Mouse (Mus musculus): ENCODE results near the gene Arhgef25. TPM values are rescaled to one million over a fixed set of nuclear protein-coding genes. Genes with fewer than 3 reads are reported as not detected.
"Not testable (repeated sequence)": the region's sequence is repeated elsewhere in the genome, so short reads cannot be mapped to it uniquely, and the experiment has no call there.

The Arhgef25 gene
- polyA plus RNA-seq, 1 experiment from 2014 or later, result 77.0 TPM

DNA sequence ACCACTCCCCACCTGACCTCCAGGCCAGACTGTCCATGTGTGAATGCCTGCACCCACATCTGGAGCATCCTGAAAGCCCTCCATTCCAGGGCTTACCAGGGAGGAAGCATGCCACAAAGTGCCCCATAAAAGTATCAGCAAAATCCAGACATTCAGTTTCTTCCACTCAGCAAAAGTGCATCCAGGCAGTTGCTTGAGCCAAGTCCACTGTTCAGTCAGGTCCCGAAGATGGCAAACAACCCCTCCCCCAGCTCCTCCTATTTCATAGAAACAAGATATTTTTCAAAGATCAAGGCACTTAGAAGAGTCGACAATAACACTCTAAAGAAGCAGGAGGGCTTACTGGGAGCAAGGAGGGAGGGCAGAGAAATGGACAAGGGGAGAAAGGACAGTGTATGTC is 8.6 kb upstream of the Arhgef25 start:
- H3K36me3 ChIP-seq (ENCODE audit: control insufficient read depth, insufficient read depth, low read length), result peaks cover 10% of the 10 kb centered on the region
- no peak overlapping the region for H3K9ac ChIP-seq (ENCODE audit: low read length)
- H3K9me3 ChIP-seq (replicated peaks; ENCODE audit: control insufficient read depth, low read length), result no peaks in the 10 kb centered on the region
- H3K27ac ChIP-seq (ENCODE audit: low read length), result no peak overlapping the region
- 49% methylated on average over 2 of the region's 2 CpGs for WGBS
- no peak overlapping the region for H3K4me3 ChIP-seq (replicated peaks; ENCODE audit: low read length)
- H3K27me3 ChIP-seq (ENCODE audit: control insufficient read depth, insufficient read depth, low read length), result no peaks in the 10 kb centered on the region
- no peak for ATAC-seq (ENCODE audit: insufficient read depth, low FRiP score)
- peaks cover 15% of the 10 kb centered on the region; the same call in 1 of the 2 replicates for H3K4me1 ChIP-seq (ENCODE audit: control insufficient read depth, insufficient read depth, low read length)
- H3K4me2 ChIP-seq (ENCODE audit: low read depth, low read length), result no peak overlapping the region

DNA sequence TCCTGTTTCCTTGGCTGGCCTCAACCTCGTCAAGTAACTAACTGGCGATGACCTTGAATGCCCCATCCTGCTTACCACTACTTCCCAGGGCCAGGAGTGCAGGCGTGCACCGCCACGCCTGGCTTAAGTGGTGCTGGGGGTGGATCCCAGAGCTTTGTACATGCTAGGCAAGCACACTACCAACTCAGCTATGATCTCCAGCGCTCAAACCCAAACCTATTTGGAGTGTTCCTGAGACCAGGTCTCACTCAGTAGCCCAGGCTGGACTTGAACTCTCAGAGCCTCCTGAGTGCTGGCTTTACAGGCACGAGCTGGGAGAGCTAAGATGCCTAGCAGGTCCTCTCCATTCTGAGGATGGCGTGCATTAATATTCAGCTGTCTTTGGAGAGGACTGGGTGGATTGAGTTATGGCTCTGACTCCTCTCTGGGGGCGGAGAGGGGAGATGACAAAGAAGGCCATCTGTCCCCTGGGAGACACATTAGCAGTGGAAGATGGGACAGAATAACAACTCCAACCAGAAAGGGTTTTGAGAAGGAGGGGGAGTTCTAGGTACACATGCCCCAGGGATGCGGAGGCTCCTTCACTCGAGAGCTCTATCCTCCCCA is 7.7 kb upstream of the Arhgef25 start:
- ATAC-seq (ENCODE audit: insufficient read depth, low FRiP score), result no peak
- Histone ChIP-seq H3K27me3 (ENCODE audit: control insufficient read depth, insufficient read depth, low read length) (no peaks in the 10 kb centered on the region), H3K4me2 (ENCODE audit: low read depth, low read length) (no peak overlapping the region), H3K36me3 (ENCODE audit: control insufficient read depth, insufficient read depth, low read length) (peaks cover 10% of the 10 kb centered on the region), H3K9ac (ENCODE audit: low read length) (no peak overlapping the region), H3K9me3 (replicated peaks; ENCODE audit: control insufficient read depth, low read length) (no peaks in the 10 kb centered on the region), H3K27ac (ENCODE audit: low read length) (peak overlapping the region; percentile 96), H3K4me1 (ENCODE audit: control insufficient read depth, insufficient read depth, low read length) (peaks cover 15% of the 10 kb centered on the region; the same call in 1 of the 2 replicates), H3K4me3 (replicated peaks; ENCODE audit: low read length) (no peak overlapping the region)
- WGBS, result 78% methylated on average over 11 of the region's 11 CpGs

DNA sequence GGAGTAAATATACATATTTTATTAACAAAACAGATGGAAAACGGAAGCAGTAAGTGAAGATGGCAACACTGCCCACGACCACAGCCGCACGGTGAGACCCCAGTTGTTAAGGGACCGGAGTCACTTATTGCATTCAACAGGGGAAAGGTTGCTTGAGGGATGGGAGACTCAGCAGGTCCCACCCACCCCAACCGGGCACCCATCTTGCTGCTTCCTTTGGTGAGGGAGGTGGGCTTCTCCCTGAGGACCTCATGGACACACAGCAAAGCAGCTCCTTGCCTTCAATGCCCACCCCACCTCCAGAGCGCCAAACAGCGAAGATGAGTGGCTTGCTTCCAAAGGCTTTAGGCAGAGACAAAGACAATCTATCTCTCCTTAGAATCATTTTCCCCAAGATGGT is 7.2 kb upstream of the Arhgef25 start:
- Histone ChIP-seq H3K9ac (ENCODE audit: low read length) (no peak overlapping the region), H3K9me3 (replicated peaks; ENCODE audit: control insufficient read depth, low read length) (no peaks in the 10 kb centered on the region), H3K27me3 (ENCODE audit: control insufficient read depth, insufficient read depth, low read length) (no peaks in the 10 kb centered on the region), H3K4me2 (ENCODE audit: low read depth, low read length) (no peak overlapping the region), H3K27ac (ENCODE audit: low read length) (peak overlapping the region; percentile 96), H3K4me1 (ENCODE audit: control insufficient read depth, insufficient read depth, low read length) (peaks cover 15% of the 10 kb centered on the region; the same call in 1 of the 2 replicates), H3K4me3 (replicated peaks; ENCODE audit: low read length) (no peak overlapping the region), H3K36me3 (ENCODE audit: control insufficient read depth, insufficient read depth, low read length) (peaks cover 9% of the 10 kb centered on the region)
- ATAC-seq (ENCODE audit: insufficient read depth, low FRiP score), result no peak
- WGBS, result 83% methylated on average over 8 of the region's 8 CpGs

DNA sequence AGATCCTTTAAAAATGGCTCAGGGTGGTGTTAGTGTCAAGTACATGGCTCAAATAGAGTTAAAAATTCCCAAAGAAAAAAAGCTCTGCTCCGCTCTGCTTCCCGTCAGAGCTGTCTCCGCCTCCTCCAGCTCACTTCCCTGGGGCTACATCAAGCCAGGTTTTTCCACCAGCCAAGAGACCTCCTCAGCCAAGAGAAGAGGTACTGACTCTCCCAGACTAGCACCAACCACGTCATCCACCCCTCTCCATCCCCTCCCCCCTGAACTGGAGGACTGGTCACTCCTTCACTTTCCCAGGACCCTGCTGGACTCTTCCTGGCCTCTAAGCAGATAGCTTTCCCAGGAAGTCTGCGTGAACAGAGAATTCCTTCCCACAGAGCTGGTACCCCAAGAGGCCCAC is 6.5 kb upstream of the Arhgef25 start:
- H3K4me1 ChIP-seq (ENCODE audit: control insufficient read depth, insufficient read depth, low read length), result peaks cover 15% of the 10 kb centered on the region; the same call in 1 of the 2 replicates

DNA sequence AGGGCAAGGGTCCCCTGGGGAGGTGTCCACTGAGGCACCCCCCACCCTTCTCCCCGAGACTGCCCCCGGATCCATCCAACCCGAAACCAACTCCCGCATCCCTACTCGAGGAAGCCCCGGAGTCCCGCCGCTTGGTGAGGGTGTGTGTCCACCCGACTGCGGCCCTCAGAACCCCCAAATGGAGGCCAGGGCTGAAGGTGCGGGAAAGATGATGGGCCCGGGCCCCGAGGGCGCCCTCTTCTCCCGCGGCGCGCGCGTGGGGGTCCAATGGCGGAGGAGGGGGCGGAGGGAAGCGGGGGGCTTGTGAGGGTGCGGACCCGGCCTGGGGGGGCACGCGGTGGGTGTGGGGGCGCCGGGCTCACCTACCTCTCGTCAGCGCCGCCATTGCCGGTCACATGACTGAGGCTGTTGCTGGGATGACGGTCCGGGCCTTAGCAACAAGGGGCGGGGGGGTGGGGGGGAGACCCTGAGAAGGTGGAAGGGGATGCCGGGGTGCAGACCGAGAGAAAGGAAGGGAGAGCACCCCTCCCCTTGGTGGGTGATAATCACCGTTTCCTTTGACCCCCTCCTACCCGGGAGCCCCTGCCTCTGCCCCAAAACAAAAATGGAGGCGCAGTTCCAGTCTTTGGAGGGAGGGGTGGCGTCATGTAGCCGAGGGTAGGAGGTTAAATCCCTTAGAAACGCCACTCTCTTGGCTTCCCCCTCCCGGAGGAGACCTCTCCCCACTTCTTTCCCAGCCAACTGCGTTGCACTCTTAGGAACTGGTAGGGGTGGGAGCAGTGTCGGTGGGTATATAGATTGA is 5.6 kb upstream of the Arhgef25 start, which contains the start of gene Dtx3:
Dtx3 (minus strand) TSS at position 401 of the 802 bp plus-strand sequence.
- H3K4me1 ChIP-seq (ENCODE audit: control insufficient read depth, insufficient read depth, low read length), result peaks cover 23% of the 10 kb centered on the region
- ATAC-seq (ENCODE audit: insufficient read depth, low FRiP score), result peak; percentile 41; the same call in 1 of the 2 replicates
- peak within 1 kb of the TSS; percentile 94 for H3K9ac ChIP-seq (ENCODE audit: low read length)
- peak within 1 kb of the TSS; percentile 96 for H3K27ac ChIP-seq (ENCODE audit: low read length)
- H3K36me3 ChIP-seq (ENCODE audit: control insufficient read depth, insufficient read depth, low read length), result peaks cover 3% of the 10 kb centered on the region; the same call in 1 of the 2 replicates
- 2% methylated on average over 39 of the region's 47 CpGs for WGBS
- H3K4me2 ChIP-seq (ENCODE audit: low read depth, low read length), result peak within 1 kb of the TSS; percentile 89
- peak within 1 kb of the TSS; percentile 89 for H3K4me3 ChIP-seq (replicated peaks; ENCODE audit: low read length)
- no peaks in the 10 kb centered on the region for H3K27me3 ChIP-seq (ENCODE audit: control insufficient read depth, insufficient read depth, low read length)
- no peaks in the 10 kb centered on the region for H3K9me3 ChIP-seq (replicated peaks; ENCODE audit: control insufficient read depth, low read length)

More for the DNA sequence above, 6.5 kb upstream of the Arhgef25 start:
- no peaks in the 10 kb centered on the region for H3K27me3 ChIP-seq (ENCODE audit: control insufficient read depth, insufficient read depth, low read length)
- WGBS, result 10% methylated on average over 5 of the region's 5 CpGs
- H3K36me3 ChIP-seq (ENCODE audit: control insufficient read depth, insufficient read depth, low read length), result peaks cover 7% of the 10 kb centered on the region
- H3K4me2 ChIP-seq (ENCODE audit: low read depth, low read length), result peak overlapping the region; percentile 89
- peak overlapping the region; percentile 89 for H3K4me3 ChIP-seq (replicated peaks; ENCODE audit: low read length)
- no peaks in the 10 kb centered on the region for H3K9me3 ChIP-seq (replicated peaks; ENCODE audit: control insufficient read depth, low read length)
- peak overlapping the region; percentile 94 for H3K9ac ChIP-seq (ENCODE audit: low read length)
- H3K27ac ChIP-seq (ENCODE audit: low read length), result peak overlapping the region; percentile 96
- ATAC-seq (ENCODE audit: insufficient read depth, low FRiP score), result peak; percentile 85

DNA sequence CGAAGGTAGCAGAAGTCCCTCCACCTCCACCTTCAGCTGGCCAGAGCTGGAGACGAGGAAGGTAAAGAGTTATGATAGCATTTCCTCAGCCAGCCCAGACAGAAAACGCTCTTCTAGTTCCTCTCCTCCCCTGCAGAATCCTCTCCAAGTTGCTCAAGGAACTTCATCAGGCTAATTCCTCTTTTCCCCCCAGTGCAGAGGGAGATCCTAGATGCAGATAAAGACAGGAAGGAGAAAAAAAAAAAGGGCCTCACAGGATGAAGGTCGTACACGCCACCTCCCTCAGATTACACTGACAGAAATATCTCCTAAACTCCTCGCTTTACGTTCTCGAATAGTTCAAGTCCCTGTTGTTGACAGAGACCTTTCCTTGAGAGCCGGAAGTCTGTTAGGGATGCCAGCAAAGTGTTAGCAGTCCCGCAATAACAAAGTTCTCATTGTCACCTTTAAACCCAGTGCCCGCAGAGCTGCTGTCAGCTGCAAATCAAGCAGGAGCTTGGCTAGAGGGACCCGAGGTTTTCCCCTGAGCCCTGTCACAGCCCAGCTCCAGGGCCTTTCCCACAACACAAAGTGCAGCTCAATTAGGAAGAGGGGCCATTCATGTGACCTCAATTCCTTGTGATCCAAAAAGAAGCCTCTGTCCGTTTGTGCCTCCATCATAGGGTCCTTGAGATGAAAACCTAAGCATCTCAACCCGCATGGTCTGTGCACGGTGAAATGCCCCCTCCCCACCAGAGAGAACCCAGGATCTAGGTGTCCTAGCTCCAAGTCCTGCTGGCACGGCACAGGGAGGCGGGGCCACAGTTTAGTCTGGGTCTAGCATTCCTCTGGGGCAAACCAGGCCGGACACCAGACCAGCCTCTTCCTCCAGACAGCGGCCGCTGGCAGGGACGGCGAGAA is 4.8 kb upstream of the Arhgef25 start:
- no peak for ATAC-seq (ENCODE audit: insufficient read depth, low FRiP score)
- peak overlapping the region; percentile 96 for H3K27ac ChIP-seq (ENCODE audit: low read length)
- no peaks in the 10 kb centered on the region for H3K27me3 ChIP-seq (ENCODE audit: control insufficient read depth, insufficient read depth, low read length)
- peak overlapping the region; percentile 89 for H3K4me2 ChIP-seq (ENCODE audit: low read depth, low read length)
- peaks cover 3% of the 10 kb centered on the region; the same call in 1 of the 2 replicates for H3K36me3 ChIP-seq (ENCODE audit: control insufficient read depth, insufficient read depth, low read length)
- no peaks in the 10 kb centered on the region for H3K9me3 ChIP-seq (replicated peaks; ENCODE audit: control insufficient read depth, low read length)
- H3K4me1 ChIP-seq (ENCODE audit: control insufficient read depth, insufficient read depth, low read length), result peaks cover 27% of the 10 kb centered on the region
- H3K9ac ChIP-seq (ENCODE audit: low read length), result peak overlapping the region; percentile 94
- H3K4me3 ChIP-seq (replicated peaks; ENCODE audit: low read length), result peak overlapping the region; percentile 89
- WGBS, result 8% methylated on average over 22 of the region's 22 CpGs

DNA sequence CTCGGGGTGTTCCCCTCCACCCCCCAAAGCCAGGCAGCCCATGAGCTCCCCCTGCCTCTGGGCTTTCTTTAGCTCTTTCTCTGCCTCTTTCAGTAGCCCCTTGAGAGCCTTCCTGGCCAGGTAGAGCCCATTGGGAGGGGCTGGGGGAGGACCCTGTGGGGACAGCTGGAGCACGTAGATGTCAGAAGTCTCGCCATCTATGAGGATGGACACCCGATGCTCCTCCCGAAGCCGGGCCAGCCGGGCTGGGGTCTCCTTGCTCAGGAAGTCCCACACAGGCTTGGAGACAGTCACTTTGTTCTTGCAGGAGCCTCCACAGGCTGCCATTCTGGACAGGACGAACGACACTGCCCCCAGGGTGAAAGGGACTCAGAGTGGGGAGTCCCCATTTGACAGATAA is 3.1 kb upstream of the Arhgef25 start:
- no peak overlapping the region for H3K27ac ChIP-seq (ENCODE audit: low read length)
- no peak overlapping the region for H3K4me3 ChIP-seq (replicated peaks; ENCODE audit: low read length)
- H3K9ac ChIP-seq (ENCODE audit: low read length), result peak overlapping the region; percentile 21; the same call in 1 of the 2 replicates
- no peaks in the 10 kb centered on the region for H3K27me3 ChIP-seq (ENCODE audit: control insufficient read depth, insufficient read depth, low read length)
- H3K36me3 ChIP-seq (ENCODE audit: control insufficient read depth, insufficient read depth, low read length), result no peaks in the 10 kb centered on the region
- no peak overlapping the region for H3K4me2 ChIP-seq (ENCODE audit: low read depth, low read length)
- H3K4me1 ChIP-seq (ENCODE audit: control insufficient read depth, insufficient read depth, low read length), result peaks cover 30% of the 10 kb centered on the region
- 78% methylated on average over 9 of the region's 9 CpGs for WGBS
- ATAC-seq (ENCODE audit: insufficient read depth, low FRiP score), result no peak
- H3K9me3 ChIP-seq (replicated peaks; ENCODE audit: control insufficient read depth, low read length), result no peaks in the 10 kb centered on the region

DNA sequence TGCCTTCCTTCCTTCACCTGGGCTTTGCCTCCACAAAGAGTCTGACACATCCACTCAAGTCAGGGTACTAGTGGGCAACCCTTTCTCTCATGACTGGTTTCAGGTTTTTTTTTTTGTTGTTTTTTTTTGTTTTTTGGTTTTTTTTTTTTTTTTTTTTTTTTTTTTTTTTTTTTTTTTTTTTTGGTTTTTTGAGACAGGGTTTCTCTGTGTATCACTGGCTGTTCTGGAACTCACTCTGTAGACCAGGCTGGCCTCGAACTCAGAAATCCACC is 2.1 kb upstream of the Arhgef25 start:
- H3K4me2 ChIP-seq (ENCODE audit: low read depth, low read length); H3K36me3 ChIP-seq (ENCODE audit: control insufficient read depth, insufficient read depth, low read length); H3K9me3 ChIP-seq (replicated peaks; ENCODE audit: control insufficient read depth, low read length); H3K27ac ChIP-seq (ENCODE audit: low read length); H3K27me3 ChIP-seq (ENCODE audit: control insufficient read depth, insufficient read depth, low read length); ATAC-seq (ENCODE audit: insufficient read depth, low FRiP score); H3K4me3 ChIP-seq (replicated peaks; ENCODE audit: low read length); H3K9ac ChIP-seq (ENCODE audit: low read length): not testable (repeated sequence)
- WGBS, result 70% methylated on average over 1 of the region's 1 CpGs
- H3K4me1 ChIP-seq (ENCODE audit: control insufficient read depth, insufficient read depth, low read length), result peaks cover 33% of the 10 kb centered on the region
